Mouse (Mus musculus) midbrain, postnatal 0 days (tissue): ENCODE measurements at regions not wholly inside any gene's neighbourhood (a gene's known extent, or its start where the extent isn't known, plus 50 kb on each side); places are given as distances from the start of the nearest gene placed in this dataset.

ENCODE experiments used
- ATAC-seq: fragments of 200-750 bp; cut with Nextera tagmentation; 2 replicates; pipeline ENCODE4 v1.8.0; 2017; ENCODE audit warnings: moderate number of reproducible peaks, mild to moderate bottlenecking, moderate TSS enrichment, moderate library complexity; ENCODE audit not compliant: low FRiP score
- DNase-seq: peaks from one replicate; pipeline ENCODE4 v3.0.0-alpha.2; 2015; ENCODE audit warnings: low spot score
- H3K27ac ChIP-seq: fragments of 300-500 bp; sonication (generic); 2 replicates; pipeline ENCODE4 v1.5.1; 2014; ENCODE audit warnings: low read depth, mild to moderate bottlenecking, low read length, mixed read lengths
- H3K27me3 ChIP-seq: fragments of 300-500 bp; sonication (generic); 2 replicates; pipeline ENCODE4 v1.6.1; 2014; ENCODE audit warnings: low read length, control low read depth, mixed read lengths; ENCODE audit not compliant: insufficient read depth
- H3K36me3 ChIP-seq: fragments of 300-500 bp; sonication (generic); 2 replicates; pipeline ENCODE4 v1.6.1; 2014; ENCODE audit warnings: low read length, control low read depth, mixed read lengths; ENCODE audit not compliant: insufficient read depth
- H3K4me1 ChIP-seq: fragments of 300-500 bp; sonication (generic); 2 replicates; pipeline ENCODE4 v1.6.1; 2014; ENCODE audit warnings: mild to moderate bottlenecking, control low read depth, antibody characterized with exemption, low read length, mixed read lengths; ENCODE audit not compliant: insufficient read depth
- H3K4me2 ChIP-seq: fragments of 300-500 bp; sonication (generic); 2 replicates; pipeline ENCODE4 v1.6.1; 2014; ENCODE audit warnings: low read depth, mild to moderate bottlenecking, low read length, mixed read lengths; ENCODE audit not compliant: poor library complexity, severe bottlenecking
- H3K4me3 ChIP-seq: fragments of 300-500 bp; sonication (generic); 2 replicates; pipeline ENCODE4 v1.5.1; 2014; ENCODE audit warnings: low read depth, mild to moderate bottlenecking, low read length, moderate library complexity
- H3K9ac ChIP-seq: fragments of 300-500 bp; sonication (generic); replicated peaks from 2 replicates; pipeline ENCODE4 v1.6.1; 2014; ENCODE audit warnings: mild to moderate bottlenecking, low read length, moderate library complexity, mixed read lengths; ENCODE audit not compliant: poor library complexity, severe bottlenecking
- H3K9me3 ChIP-seq: fragments of 300-500 bp; sonication (generic); 2 replicates; pipeline ENCODE4 v1.6.1; 2016; ENCODE audit warnings: low read length, control low read depth
- CTCF ChIP-seq: IDR thresholded peaks from 2 replicates; pipeline ENCODE4 v1.5.1; 2016; ENCODE audit warnings: antibody characterized with exemption, mild to moderate bottlenecking
- WGBS: fragments of 180-500 bp; shearing (Covaris S2); extraction: QIAGEN DNeasy Blood & Tissue Kit; methylation state at CpG from one replicate; pipeline ENCODE4 v1.1.7; 2014; 5-methylcytosine and 5-hydroxymethylcytosine counted together

DNA sequence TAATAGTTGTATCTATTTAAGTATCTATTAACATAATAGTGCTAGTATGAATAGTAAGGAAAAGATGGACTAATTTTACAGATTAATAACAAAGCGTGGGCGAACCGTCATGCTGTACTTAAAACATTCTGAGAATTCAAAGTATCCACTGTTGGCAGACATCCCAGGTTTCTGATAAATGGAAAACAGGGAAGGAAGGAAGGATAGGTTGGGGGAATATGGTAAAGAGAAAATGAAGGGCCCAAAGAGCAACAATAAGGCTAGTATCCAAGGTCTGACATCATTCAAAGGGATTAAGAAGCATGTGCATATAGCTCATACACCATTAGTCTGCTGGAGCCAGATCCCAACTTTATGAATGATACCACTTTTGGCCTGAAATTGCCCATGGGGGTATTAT, 572.0 kb upstream of the Pdzrn3 start:
- DNase-seq (no peak), ATAC-seq (no peak)
- H3K9ac ChIP-seq = no peak overlapping the region
- no peaks in the 10 kb centered on the region for H3K9me3 ChIP-seq
- H3K27ac ChIP-seq = no peak overlapping the region
- WGBS = 68% methylated on average over 3 of the region's 3 CpGs
- no peaks in the 10 kb centered on the region for H3K27me3 ChIP-seq
- no peaks in the 10 kb centered on the region for H3K36me3 ChIP-seq
- no peak overlapping the region for H3K4me3 ChIP-seq
- H3K4me1 ChIP-seq = no peaks in the 10 kb centered on the region
- H3K4me2 ChIP-seq = no peak overlapping the region
- no peak for TF ChIP-seq CTCF

DNA sequence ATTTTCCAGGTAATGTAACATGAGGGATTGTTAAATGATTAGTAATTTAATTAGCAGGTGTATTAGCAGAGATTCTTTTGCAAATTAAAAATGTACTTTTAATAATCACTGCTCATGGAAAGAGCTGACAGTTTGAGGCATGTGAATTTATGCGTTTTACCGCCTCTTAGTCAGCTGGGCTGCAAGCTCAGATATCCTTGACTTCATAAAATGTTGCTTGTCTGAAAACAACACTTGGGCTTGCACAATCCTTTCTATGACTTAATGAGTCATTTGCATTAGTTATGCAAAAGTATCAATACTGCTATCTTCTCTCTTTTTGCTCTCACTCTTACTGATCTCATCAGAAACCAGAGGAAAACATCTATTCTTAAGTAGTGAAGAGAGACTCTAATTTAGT, 571.3 kb upstream of the Pdzrn3 start:
- ATAC-seq = no peak
- WGBS = 90% methylated on average over 2 of the region's 2 CpGs
- H3K9me3 ChIP-seq = no peaks in the 10 kb centered on the region

DNA sequence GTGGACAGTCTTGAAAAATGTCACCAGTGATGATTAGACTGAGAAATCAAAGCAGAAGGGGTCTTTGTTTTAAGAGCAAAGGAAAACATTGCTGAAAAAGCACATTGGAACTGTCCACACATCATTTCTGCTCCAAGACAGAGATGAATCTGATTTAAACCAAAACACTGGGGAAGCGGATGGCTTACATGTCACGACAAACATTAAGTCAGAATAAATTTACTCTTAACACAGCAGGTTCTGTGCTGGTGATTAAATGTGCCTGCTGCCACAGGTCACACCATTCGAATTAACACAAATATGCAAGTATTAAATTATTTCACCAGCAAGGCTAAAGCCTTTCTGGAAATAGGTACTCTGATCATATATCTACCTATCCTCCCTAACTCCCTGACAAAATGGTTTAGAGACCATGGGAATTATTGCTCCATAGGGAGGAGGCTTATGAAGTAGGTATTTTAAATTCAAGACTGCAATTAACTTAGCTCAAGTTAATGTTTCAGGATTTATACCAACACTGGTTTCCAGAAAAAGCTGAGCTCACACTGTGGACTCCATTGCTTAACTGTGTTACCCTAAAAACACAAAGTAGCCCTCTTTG, 562.7 kb upstream of the Pdzrn3 start:
- no peak overlapping the region for H3K4me3 ChIP-seq
- TF ChIP-seq CTCF = no peak
- 49% methylated on average over 3 of the region's 3 CpGs for WGBS
- ATAC-seq (no peak), DNase-seq (no peak)
- no peaks in the 10 kb centered on the region for H3K36me3 ChIP-seq
- no peak overlapping the region for H3K4me2 ChIP-seq
- H3K4me1 ChIP-seq = no peaks in the 10 kb centered on the region
- H3K27ac ChIP-seq = no peak overlapping the region
- H3K27me3 ChIP-seq = no peaks in the 10 kb centered on the region
- H3K9me3 ChIP-seq = no peaks in the 10 kb centered on the region
- H3K9ac ChIP-seq = no peak overlapping the region

More for the DNA sequence above, 571.3 kb upstream of the Pdzrn3 start:
- Histone ChIP-seq H3K4me2 (no peak overlapping the region), H3K9ac (no peak overlapping the region), H3K4me3 (no peak overlapping the region), H3K36me3 (no peaks in the 10 kb centered on the region), H3K27ac (no peak overlapping the region), H3K4me1 (no peaks in the 10 kb centered on the region), H3K27me3 (no peaks in the 10 kb centered on the region)
- no peak for DNase-seq
- TF ChIP-seq CTCF = no peak

DNA sequence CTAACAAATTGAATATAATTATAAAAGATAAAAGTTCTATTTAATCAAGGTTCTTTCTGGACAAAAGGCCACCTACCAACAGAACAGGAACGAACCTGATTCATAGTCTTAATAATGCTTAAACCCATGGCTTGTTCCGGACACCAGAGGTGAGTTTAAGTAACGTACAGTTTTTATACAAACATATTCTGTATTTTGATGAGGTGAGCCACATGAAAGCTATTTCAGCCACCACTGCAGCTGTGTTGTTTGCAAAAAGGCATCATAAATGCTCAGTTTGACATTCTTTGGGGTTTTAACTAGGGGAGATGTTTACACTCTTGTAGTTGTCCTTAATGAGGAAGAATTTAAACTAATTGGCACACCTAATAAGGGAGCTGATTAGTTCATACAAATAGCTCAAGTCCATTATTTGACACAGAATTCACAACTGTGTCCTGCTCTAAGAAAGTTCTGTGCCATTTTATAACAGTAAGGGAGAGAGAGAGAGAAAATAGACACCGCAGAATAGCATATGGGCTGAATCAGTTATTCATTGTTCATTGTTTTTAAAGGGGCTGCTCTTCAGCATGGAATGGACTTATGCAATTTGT, 560.8 kb upstream of the Pdzrn3 start:
- no peaks in the 10 kb centered on the region for H3K4me1 ChIP-seq
- no peak overlapping the region for H3K27ac ChIP-seq
- H3K27me3 ChIP-seq = no peaks in the 10 kb centered on the region
- DNase-seq (no peak), ATAC-seq (no peak)
- H3K4me3 ChIP-seq = no peak overlapping the region
- H3K9me3 ChIP-seq = no peaks in the 10 kb centered on the region
- 58% methylated on average over 4 of the region's 4 CpGs for WGBS
- H3K9ac ChIP-seq = no peak overlapping the region
- TF ChIP-seq CTCF = no peak
- peak overlapping the region; percentile 30; the same call in 1 of the 2 replicates for H3K4me2 ChIP-seq
- H3K36me3 ChIP-seq = no peaks in the 10 kb centered on the region

DNA sequence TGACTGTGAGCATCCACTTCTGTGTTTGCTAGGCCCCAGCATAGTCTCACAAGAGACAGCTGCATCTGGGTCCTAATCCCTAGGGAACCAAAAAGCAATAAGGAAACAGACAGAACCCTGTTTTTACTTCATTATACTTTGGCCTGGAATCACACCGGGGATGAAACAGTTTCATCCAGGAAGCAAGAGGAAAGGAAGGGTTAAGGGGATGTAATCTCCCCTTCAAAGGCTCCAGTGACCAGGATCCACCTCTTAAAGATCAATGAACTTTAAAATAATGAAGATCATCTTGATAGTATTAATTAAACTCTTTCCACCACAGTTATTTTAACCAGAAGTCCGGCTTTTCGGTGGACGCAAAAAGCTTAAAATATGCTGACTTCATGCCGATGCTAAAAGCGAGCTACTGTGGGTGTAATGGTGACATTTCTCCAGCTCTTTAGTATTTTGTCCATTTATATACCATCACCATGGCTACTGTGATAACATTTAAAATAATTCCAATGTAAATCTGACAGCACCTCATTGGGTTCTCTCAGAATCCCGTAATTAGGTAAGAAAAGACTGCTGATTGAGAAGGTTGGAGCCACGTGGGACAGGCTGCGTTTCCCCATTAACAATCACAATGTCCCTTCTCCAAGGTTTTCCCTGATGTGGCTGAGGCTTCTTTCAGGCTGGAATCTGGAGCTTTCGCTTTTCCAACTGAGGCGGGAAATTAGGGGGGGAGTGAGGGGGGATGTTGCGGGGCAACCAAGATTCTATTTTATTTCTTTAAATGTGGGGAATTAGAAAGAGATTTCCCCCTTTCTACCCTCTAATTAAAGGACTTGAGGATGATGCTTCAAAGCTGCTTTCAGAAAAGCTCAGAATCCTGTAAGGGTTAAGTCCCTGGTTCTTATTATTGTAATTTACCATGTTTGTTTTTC, 560.0 kb upstream of the Pdzrn3 start:
- Histone ChIP-seq H3K4me2 (peak overlapping the region; percentile 30), H3K27ac (no peak overlapping the region), H3K36me3 (no peaks in the 10 kb centered on the region), H3K4me3 (no peak overlapping the region), H3K9me3 (no peaks in the 10 kb centered on the region), H3K27me3 (no peaks in the 10 kb centered on the region), H3K9ac (no peak overlapping the region), H3K4me1 (no peaks in the 10 kb centered on the region)
- DNase-seq (peak; percentile 31), ATAC-seq (no peak)
- no peak for TF ChIP-seq CTCF
- 17% methylated on average over 12 of the region's 12 CpGs for WGBS

DNA sequence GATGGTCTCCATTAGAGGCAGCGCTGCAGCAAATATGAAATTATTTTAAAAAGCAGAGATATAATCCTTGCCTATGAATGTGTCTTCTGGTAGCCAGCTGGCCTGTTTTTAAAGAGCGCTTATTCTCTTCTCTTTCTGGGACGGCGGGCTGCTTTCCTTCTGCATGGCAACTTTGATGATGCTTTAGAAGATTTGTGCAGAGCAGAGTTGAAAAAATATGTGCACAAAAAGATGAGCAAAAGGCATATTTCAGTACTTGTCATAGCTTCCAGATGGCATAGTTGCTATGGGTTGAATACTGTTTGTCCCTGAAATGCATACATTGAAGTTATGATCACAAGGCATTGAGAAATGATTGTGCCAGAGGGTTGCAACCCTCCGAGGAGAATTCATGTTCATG, 554.1 kb upstream of the Pdzrn3 start:
- no peak for TF ChIP-seq CTCF
- WGBS = 93% methylated on average over 5 of the region's 5 CpGs
- no peak overlapping the region for H3K4me2 ChIP-seq
- H3K27ac ChIP-seq = no peak overlapping the region
- H3K4me1 ChIP-seq = no peaks in the 10 kb centered on the region
- no peaks in the 10 kb centered on the region for H3K9me3 ChIP-seq
- DNase-seq = no peak
- H3K27me3 ChIP-seq = no peaks in the 10 kb centered on the region
- no peak overlapping the region for H3K9ac ChIP-seq
- H3K36me3 ChIP-seq = no peaks in the 10 kb centered on the region
- no peak for ATAC-seq
- no peak overlapping the region for H3K4me3 ChIP-seq
